Mouse (Mus musculus): Measurements from ENCODE around the gene Dlec1.

The Dlec1 gene

DNA sequence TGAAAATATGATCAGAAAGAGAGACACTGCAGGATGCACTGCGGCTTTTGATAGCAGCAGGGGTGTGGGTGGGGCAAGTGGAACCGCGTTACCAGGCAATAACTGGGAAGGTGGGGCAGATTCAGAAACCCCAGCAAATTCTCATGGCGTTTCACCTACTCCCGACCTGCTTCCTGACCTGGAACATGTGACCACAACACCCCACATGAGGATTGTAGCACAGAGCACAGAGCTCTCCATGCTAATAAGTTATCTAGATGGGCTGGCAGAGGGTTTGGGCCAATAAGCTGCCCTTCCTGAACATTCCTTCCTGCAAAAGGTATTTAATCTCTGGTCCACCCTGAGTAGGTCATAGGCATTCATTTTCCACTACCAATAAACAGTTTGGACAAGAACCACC lies 28.4 kb downstream of the Dlec1 start:
- in situ Hi-C loops (cut with MboI, MseI), result no loop called here

DNA sequence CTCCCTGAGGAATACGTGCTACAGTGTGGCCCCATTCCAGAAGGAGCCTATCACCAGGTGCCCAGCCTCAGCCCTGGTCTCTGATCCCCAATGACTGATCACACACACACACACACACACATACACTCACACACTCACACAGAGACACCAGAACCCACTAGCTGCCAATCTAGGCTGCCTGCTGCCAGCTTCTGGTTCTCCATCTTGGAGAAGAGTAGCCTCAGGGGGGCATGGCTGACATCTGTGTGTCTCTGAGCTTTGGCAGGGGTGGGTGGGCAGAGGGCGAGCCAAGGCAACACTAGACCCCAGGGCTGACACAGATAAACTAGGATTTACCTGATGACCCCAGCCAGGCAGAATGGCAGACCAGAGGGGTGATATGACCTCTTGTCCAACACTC lies 36.6 kb downstream of the Dlec1 start:
- in situ Hi-C loops (cut with MboI, MseI), result no loop called here

DNA sequence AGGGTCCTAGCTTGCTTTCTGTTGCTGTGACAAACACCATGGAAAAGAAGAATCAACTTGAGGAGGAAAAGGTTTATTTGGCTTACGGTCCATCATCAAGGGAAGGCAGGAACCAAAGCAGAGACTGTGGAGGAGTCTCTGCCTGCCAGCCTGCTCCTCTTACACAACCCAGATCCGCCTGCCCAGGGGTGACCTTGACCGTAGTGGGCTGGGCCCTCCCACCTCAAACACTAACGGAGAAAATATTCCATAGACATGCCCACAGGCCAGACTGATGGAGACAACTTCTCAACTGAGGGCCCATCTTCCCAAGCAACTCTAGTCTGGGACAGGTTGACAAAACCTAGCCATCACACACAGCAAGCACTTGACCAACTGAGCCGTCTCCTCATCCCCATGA lies 39.8 kb downstream of the Dlec1 start:
- in situ Hi-C loops (cut with MboI, MseI), result no loop called here

DNA sequence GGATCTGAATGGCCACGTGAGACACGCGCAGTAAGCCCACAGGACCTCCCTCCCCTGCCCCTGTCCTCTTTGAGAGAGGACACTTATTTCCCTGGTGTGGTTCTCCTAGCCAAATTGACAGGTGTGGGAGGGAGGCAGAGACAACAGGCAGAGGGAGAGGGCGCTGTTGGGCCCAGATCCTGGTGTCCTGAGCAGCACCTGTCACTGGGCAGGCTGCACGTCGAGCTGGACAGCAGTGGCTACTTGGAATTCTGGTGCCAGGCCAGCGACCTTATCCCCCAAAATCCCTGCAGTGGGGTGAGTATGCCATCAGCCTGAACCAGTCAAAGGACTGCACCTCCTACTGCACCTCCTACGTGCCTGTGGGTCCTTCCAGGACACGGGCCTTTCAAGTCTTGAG lies 41.1 kb downstream of the Dlec1 start:
- in situ Hi-C loops (cut with MboI, MseI), result no loop called here

DNA sequence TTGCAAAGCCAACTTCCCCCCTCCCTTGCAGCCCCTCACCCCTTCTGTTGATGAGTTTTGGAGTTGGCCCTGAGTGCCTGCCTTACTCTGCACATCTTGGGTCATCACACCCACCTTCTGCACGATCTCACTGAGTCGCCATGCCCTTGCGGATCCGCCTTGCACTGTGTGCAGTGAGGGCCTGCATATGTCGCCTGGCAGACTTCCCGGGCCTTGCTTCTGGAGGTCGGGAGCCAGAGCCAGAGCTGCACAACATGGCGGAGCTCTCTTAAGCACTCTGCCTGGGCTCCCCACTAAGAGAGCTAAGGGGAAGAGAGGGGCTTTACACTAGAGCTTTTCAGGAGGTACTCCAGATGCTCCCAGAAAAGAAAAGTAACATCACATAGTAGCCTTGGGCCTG lies 42.4 kb downstream of the Dlec1 start:
- in situ Hi-C loops (cut with MboI, MseI), result no loop called here

DNA sequence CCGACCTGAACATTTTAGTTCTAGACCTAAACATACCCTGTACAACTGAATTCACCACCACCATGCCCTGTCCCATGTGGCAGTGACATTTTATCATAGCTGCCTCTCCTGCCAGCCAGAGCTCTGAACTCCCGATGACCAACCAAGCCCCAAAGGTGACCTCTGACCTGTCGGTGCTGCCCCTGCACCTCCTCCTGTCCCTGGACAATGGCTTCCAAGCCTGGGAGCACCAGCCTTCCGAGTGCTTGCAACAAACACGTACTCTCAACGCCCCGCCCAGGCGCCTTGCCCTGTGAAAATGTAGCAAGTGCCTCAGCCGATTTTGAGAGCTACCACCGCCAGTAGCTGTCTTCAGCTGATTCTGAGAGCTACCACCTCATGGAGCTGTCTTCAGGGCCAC lies 42.9 kb downstream of the Dlec1 start:
- in situ Hi-C loops (cut with MboI, MseI), result no loop called here

DNA sequence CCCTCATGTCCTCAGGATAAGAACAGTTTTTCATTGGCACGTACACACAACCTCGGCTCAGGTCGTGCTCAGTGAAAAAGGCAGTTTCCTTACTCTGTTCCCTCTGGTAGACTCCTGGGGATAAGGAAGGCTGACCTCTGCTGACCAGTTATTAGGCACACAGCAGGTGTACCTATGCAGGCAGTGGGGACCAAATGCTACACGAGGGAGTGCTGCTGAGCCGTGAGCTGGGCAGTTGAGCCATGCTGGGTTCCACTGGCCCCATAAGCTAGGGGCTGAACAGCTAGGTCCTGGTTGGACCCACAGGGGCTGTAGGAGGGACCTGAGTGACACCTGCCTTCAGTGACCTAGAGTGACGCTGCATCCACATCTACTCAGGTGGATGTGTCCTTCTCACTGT lies 43.4 kb downstream of the Dlec1 start:
- in situ Hi-C loops (cut with MboI, MseI), result no loop called here

DNA sequence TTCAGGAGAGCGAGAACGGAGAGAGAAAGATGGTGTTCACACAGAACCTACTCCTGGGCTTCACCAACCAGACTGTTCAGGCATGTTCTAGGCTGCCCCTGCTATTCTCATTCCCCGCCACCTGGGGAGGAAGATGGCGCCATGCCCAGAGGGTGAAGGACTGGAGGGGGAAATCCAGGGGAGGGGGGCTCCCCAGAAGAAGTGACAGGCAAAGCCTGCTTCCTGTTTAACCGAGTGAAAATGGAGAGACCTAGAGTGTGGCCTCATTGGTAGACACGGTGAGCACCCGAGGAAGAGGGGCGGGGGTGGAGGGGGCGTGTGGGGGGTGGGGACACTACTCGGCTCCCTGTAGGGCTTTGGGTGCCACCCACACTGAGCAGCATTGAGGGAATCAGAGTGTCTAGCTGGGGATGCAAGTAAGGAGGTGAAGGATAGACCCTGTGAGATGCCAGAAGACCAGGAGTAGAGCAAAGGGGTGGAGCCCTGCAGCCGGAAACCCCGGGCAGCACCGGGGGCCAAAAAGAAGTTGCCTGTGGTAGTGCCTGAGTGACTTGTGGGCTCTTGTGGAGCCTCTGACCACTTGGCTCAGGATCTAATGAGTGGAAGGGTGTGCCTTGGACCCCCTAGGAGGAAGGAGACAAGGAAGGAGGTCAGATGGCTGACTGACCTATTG lies 44.0 kb downstream of the Dlec1 start:
- in situ Hi-C loops (cut with MboI, MseI), result no loop called here

DNA sequence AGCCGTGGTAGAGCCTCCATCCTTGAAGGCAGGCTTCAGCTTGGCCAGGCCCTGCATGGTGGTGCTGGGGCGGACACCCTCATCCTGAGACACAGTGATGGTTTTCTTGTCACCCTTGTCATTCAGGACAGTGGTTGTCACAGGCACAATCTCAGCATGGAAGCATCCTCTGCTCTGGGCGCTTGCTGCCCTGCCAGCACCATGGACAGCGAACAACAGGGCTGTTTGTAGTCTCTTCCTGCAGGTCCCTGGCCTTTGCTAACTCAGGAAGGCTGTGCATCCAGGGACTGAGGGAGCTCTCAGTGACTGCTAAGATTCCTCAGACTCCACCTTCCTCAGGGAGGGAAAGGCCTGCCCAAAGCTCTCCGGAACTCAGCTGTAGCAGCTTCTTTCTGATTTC lies 47.3 kb downstream of the Dlec1 start:
- in situ Hi-C loops (cut with MboI, MseI), result no loop called here

DNA sequence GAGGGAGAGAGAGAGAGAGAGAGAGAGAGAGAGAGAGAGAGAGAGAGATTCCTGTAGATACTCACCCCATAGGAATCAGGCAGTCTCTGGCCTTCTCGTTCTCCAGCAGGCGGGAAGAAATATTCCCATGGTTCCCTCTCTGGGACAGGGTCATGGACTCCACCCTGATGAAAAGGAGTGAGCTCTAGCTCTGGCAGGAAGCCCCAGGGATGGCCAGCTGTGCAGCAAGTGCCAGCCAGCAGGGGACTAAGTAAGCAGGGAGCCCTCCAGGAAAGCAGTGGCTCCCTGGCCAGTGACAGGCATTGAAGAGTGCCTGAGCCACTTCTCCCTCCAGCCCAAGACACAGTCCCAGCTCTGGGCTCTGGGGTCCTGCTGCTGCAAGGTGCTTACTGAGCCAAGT lies 49.5 kb downstream of the Dlec1 start:
- in situ Hi-C loops (cut with MboI, MseI), result no loop called here

DNA sequence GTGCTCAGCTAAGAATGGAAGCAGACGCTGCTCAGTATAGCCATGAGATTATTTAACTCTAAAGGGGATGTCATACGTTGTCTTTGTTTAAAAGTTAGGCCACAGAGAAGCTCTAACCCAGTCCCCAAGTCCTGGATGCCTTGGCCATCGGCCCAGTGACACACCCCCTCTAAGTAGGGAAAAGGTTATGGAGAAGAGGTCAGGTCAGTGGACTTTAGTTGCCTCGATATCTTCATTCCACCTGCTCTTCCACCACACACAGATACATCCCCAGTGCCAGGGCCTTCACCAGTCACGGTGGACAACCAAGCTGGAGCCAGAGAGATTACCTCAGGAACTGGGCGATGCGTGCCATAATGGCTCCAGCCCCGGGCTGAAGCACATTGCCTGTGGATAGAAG lies 53.1 kb downstream of the Dlec1 start:
- in situ Hi-C loops (cut with MboI, MseI), result no loop called here

DNA sequence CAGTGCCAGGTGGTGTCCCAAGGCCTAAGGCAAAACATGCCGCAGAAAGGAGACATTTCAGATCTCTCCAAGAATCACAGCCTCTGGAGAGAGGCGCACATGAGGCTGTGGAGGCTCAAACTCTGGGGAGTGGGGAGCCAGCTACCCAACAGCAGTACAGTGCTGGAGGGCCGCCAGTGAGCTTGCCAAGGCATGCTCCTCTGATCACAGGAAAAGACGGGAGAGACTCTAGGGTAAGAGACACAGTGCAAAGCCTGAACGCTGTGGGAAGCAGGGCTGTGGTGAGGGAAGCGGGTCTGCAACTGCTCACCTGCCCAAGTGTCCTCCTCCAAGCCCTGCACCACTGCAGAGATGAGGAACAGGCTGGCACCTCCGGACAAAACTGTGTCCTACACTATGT lies 53.5 kb downstream of the Dlec1 start:
- in situ Hi-C loops (cut with MboI, MseI), result no loop called here

DNA sequence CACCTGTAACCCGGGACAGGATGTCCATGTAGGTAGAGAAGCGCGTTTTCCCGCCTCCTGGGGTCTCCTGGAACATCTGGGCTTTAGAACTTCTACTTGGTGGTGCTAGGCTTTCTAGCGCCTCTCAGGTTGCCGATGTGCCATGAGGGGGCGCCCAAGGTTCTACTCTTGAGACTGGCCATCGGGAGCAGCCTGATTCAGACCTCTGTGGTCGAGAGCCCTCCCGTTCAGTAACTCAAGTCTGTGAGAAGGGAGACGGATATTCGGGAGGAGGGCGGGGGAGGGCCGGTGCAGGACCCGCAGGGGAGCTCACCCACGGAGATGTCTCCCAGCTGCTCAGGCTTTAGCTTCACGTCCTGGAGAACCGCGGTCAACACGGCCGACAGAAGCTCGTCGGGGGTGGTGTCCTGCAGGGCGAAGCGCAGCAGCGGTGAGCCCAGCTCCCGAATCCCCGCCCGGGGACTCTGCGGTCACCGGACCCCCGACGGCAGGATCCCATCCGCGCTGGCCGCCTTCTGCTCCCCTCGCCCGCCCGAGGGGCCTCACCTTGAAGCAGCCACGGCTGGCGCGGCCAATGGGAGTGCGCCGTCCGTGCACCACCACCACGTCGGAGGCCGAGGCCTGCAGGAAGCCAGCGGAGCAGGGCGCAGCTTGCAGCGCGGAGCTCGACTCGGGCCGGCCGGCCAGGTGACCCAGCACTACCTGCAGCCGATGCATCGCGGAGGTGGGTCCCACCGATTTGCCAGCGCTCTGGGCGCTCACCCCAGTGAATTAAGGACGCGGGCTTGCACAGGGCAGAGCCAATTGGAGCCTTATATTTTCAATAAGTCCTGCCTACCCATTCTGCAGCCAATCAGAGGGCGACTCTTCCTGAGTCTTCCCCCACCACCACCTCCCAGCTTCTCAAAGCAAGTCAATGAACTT lies 54.3 kb downstream of the Dlec1 start, which contains the start of gene Acaa1b:
Acaa1b (minus strand) TSS at position 816 of the 924 bp plus-strand sequence.
- in situ Hi-C loops (cut with MboI, MseI), result no loop called here

DNA sequence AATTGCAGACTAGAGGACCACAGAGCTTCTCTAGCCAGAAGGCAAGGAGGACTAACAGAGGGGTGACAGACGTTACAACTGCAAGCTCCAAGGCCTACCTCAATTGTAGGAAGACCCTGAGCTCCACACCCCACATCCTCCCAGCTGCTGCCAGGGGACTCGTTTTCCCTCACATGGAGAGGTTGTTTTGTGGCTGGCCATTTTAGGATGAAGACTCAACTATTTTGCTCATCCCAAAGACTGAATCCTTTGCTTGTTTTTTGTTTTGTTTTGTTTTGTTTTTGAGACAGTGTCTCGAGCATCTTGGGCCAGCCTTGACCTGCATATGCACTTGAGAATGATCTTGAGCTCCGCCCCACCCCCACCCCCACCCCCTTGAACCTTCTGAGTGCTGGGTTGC lies 56.6 kb downstream of the Dlec1 start, which contains the start of gene Gm47289:
Gm47289 (plus strand) TSS at position 301 of the 400 bp plus-strand sequence.
- in situ Hi-C loops (cut with MboI, MseI), result no loop called here

DNA sequence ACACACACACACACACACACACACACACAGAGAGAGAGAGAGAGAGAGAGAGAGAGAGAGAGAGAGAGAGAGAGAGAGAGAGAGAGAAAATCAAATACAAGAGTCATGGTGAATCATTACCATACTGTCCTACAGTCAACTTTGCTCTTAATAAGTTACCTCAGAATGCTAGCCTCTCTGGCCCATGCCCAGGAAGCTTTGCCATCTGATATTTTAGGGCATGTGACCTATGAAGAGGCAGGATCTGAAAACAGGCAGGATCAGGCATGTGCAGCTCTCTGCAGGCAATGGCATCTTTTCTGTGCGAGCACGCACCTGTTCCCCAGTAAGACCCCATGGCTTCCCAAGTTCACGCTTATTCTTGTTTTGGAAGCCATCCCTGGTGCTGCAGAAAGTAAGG lies 58.4 kb downstream of the Dlec1 start:
- in situ Hi-C loops (cut with MboI, MseI), result no loop called here

DNA sequence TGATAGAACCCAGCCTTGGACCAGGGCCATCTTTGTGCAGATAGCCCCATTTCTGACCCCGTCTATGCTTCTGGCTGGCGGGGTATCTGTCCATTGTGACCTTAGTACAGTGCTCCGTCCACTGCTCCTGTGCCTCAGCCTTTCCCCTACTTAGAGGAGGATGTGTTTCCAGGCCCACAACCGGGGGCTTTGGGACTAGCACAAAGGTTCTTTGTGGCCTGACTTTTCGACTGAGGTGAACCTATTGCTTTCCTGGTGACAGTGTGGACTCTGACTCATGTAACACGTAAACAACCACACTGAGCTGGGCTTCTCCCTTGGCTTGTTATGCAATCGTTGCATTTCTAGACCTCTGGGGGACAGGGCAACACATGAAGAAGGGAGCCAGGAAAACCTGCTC lies 62.5 kb downstream of the Dlec1 start:
- in situ Hi-C loops (cut with MboI, MseI), result no loop called here

DNA sequence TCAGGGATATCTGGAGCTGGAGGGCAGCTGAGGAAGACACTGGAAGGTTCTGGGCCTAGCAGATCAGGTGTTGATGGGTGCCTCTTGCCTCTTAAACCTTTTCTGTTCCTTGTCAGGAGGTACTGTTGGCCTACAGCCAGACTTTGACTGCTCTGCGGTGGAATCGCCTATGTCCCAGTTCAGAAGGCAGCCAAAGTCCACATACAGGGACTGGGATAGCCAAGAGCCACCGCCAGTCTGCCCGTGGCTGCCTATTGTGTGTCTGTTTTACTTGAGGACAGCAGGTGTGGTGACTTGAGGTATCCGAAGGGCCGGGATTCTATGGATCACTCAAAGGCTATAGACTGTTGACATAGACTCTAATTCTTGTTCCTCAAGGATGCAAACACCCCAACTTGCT lies 63.3 kb downstream of the Dlec1 start:
- in situ Hi-C loops (cut with MboI, MseI), result no loop called here

DNA sequence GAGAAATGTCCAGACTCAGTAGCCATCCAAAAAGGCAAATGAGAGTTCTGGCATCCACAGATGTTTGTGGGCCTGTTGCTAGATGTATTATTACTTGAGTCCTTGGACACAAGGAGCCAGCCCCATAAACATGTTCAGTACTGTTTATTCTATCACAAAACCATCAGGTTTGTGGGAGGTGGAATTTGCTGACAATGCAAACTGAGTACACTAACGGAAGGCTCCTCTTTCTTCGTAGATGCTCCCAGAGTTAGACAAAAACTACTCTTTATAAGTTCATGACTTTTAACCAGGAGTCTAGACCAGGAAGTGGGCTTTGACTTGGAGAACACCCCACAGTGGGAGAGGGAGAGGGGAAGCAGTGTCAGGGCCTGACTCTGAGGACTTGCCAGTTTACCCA lies 65.3 kb downstream of the Dlec1 start:
- in situ Hi-C loops (cut with MboI, MseI), result no loop called here

DNA sequence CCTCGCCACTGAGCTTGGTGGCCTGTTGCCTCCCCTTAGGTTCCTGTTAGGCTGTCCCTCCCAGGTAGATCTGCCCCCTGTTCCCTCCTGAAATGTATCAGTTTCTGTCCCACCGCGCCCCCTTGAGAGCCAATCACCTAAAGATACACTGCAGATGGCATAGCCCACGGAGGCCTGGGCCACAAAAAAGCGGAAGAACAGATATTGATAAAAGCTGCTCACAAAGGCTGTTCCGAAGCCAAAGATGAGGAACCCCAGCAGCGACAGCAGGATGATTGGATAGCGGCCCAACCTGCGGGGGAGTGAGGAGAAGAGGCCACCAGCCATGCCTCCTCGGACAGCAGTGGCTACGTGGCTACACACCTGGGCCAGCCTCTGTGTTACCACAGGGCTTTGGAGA lies 77.0 kb downstream of the Dlec1 start:
- in situ Hi-C loops (cut with MboI, MseI), result no loop called here

DNA sequence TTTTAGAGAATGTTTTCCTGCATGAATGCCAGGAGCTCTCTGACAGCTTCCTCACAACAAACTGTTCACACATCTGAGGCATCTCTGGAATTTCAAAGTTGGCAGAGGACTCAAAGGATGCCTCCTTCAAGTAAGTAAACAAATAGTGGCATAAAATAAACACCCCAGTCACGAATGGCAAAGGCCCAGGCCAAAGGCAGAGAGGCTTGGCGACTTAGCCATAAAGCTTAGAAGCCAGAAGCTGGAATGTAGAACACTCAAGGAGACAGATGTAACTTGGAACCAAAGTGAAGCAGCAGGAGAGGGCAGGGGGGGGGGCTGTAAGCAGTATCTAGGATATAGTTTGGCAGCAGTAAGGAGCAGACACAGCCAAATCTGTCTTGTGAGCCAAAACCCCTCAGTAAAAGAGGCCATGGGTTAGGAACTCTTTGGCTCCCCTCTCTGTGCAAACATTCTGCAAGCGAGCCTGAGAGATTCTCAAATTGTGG lies 79.0 kb downstream of the Dlec1 start:
- in situ Hi-C loops (cut with MboI, MseI), result no loop called here

DNA sequence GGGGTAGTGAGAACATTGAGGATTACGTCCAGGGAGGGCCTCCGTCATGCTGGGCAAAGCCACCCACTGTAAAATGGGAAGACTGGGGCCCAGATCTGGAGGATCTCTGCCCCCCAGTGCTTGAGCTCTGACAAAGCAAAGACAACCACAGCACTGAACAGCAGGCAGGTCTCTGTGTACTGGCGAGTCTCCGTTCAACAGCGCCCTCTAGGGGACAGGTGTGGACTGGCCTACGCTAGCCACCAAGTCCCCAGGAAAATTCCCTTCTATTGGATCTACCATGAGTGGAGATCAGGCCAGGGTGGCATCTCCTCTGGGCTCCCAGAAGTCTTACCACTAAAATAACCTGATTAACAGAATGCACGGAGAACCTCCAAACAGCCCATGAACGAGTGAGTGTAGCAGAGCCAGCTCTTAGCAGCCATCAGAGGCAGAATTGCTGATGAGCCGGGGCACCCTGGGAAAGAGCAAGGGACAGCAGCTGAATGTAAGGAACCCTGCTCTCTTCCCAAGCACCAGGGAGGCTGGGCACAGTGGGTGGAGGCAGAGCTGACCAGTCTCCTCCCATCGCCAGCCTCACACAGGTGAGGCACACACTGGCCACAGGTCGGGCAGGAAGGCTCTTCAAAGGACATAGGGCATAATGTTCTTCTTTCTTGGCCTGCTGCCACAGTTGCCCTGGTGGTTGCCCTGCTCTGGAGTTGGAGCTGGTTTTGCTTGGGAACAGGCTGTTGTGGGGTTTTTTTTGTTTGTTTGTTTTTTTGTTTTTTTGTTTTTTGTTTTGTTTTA lies 90.1 kb downstream of the Dlec1 start:
- in situ Hi-C loops (cut with MboI, MseI), result loop anchor here (10.0 kb wide), 1 partner anchor 182 kb away; no protein-coding TSS in a partner anchor
